Mouse (Mus musculus) stomach, postnatal 0 days (tissue): ENCODE measurements around the gene Myo1c.

Experiments
- CTCF ChIP-seq: IDR thresholded peaks from 2 replicates; pipeline ENCODE4 v1.5.1; 2016; ENCODE audit warnings: antibody characterized with exemption, low read depth, mild to moderate bottlenecking, moderate library complexity
- EP300 ChIP-seq: optimal IDR thresholded peaks from 2 replicates; pipeline ENCODE3; 2016; ENCODE audit warnings: antibody characterized with exemption

DNA sequence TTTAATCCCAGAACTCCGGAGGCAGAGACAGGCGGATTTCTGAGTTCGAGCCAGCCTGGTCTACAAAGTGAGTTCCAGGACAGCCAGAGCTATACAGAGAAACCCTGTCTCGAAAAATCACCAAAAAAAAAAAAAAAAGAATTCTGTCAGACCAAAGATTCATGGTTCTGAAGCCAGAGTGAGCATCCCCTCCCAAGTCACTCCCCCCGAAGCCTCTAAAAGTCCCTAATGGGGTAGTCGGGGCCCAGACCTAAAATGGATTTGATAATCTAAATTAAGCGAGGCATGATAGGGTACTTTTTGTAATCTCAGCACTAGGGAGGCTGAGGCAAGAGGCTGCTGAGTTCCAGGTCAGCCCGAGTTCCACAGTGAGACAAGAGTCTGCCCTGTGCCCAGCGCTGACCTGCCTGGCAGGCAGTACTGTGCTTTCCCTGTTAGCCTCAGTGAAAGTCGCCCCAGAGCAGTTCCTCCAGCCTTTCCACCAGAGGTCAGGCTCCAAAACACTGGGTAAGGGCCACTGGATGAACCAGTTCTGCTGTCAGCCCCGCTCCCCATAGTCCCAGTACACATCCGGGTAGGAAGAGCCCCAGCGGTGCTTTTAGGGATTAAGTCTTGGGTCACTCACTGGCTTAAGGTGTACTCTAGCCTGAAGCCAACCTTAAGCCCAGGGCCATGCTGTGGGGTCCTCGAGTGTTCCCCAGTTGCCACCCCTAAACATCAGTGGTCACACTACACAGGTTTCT is 2.8 kb downstream of the Myo1c start:
- TF ChIP-seq CTCF (peak; percentile 60), EP300 (no peak)
